8 mouse cellular contexts compared by ENCODE assay signal in genomic region chr15:98871916-98872888, GRCm38 (mm10). TPM values are rescaled to one million over a fixed set of nuclear protein-coding genes. Genes with fewer than 3 reads are reported as not detected.
DNase-seq lines count a peak whose midpoint lies in the region; ATAC-seq and TF ChIP-seq lines count a peak whose summit lies in the region.

No protein-coding gene starts in this region.

- in situ Hi-C loops in CH12.LX (cut with MboI; ENCODE audit: low pct_ligation_motif_present, low pct_unique_long_range_greater_than_20kb, low sequenced_read_pairs): no loop called here

- H3K9ac ChIP-seq in CH12.LX (ENCODE audit: insufficient read depth, low read depth): peak overlapping the region; percentile 82
- H3K9ac ChIP-seq in forebrain, embryonic 11.5 days (ENCODE audit: low read length): peak overlapping the region; percentile 99
- H3K9ac ChIP-seq in heart, embryonic 16.5 days (ENCODE audit: low read length): peak overlapping the region; percentile 99
- H3K9ac ChIP-seq in liver, postnatal 0 days (replicated peaks): peak overlapping the region; percentile 99
- peak overlapping the region; percentile 80 for H3K9ac ChIP-seq in neural tube, embryonic 14.5 days (replicated peaks; ENCODE audit: low read depth, low read length)

- TF ChIP-seq RAD21 in CH12.LX (IDR thresholded peaks at IDR 0.05; ENCODE audit: low read depth, low read length): no peak

- WGBS in forebrain, embryonic 11.5 days: 2% methylated on average over 51 of the region's 51 CpGs
- WGBS in heart, embryonic 16.5 days: 1% methylated on average over 51 of the region's 51 CpGs
- under 1% methylated on average over 44 of the region's 51 CpGs for WGBS in liver, postnatal 0 days (ENCODE audit: insufficient replicate concordance)
- WGBS in neural tube, embryonic 14.5 days: under 1% methylated on average over 51 of the region's 51 CpGs

- peak overlapping the region; percentile 61 for H3K27ac ChIP-seq in CH12.LX (ENCODE audit: insufficient read depth, low read depth)
- H3K27ac ChIP-seq in forebrain, embryonic 11.5 days (ENCODE audit: low read depth, low read length): peak overlapping the region; percentile 95
- H3K27ac ChIP-seq in heart, embryonic 16.5 days (ENCODE audit: low read length): peak overlapping the region; percentile 98
- H3K27ac ChIP-seq in liver, postnatal 0 days (ENCODE audit: low read depth): peak overlapping the region; percentile 96
- peak overlapping the region; percentile 92 for H3K27ac ChIP-seq in neural tube, embryonic 14.5 days (ENCODE audit: low read depth, low read length)

- no peak for TF ChIP-seq CTCF in CH12.LX (conservative IDR thresholded peaks at IDR 0.05 in 1 of 2, IDR thresholded peaks at IDR 0.05 in 1 of 2; ENCODE audit: low read depth in 2 of 2, low read length in 2 of 2)
- TF ChIP-seq CTCF in liver, postnatal 0 days (IDR thresholded peaks at IDR 0.05; ENCODE audit: low read depth): peak; percentile 27; the same call in 1 of the 2 replicates

- H3K36me3 ChIP-seq in CH12.LX (replicated peaks in 1 of 2; ENCODE audit: control insufficient read depth in 1 of 2, insufficient read depth in 1 of 2, low read length in 1 of 2): peaks cover 0 to 12% of the 10 kb centered on the region in 2 experiments
- H3K36me3 ChIP-seq in forebrain, embryonic 11.5 days (ENCODE audit: control insufficient read depth, insufficient read depth, low read length): no peaks in the 10 kb centered on the region
- no peaks in the 10 kb centered on the region for H3K36me3 ChIP-seq in heart, embryonic 16.5 days (ENCODE audit: control insufficient read depth, insufficient read depth)
- H3K36me3 ChIP-seq in liver, postnatal 0 days (replicated peaks; ENCODE audit: insufficient read depth, low read length): no peaks in the 10 kb centered on the region; the same call in 1 of the 2 replicates
- H3K36me3 ChIP-seq in neural tube, embryonic 14.5 days (ENCODE audit: control insufficient read depth, insufficient read depth, low read length): no peaks in the 10 kb centered on the region

- no peaks in the 10 kb centered on the region for H3K27me3 ChIP-seq in CH12.LX (replicated peaks)
- no peaks in the 10 kb centered on the region for H3K27me3 ChIP-seq in forebrain, embryonic 11.5 days (ENCODE audit: control insufficient read depth, insufficient read depth, low read length)
- H3K27me3 ChIP-seq in heart, embryonic 16.5 days (ENCODE audit: control insufficient read depth, insufficient read depth, low read length): no peaks in the 10 kb centered on the region
- H3K27me3 ChIP-seq in liver, postnatal 0 days (ENCODE audit: insufficient read depth, low read length): no peaks in the 10 kb centered on the region
- H3K27me3 ChIP-seq in neural tube, embryonic 14.5 days (ENCODE audit: control insufficient read depth, insufficient read depth, low read length): peaks cover 3% of the 10 kb centered on the region; the same call in 1 of the 2 replicates

- H3K4me2 ChIP-seq in CH12.LX (ENCODE audit: insufficient read depth, low read depth, poor library complexity, severe bottlenecking): peak overlapping the region; percentile 6; the same call in 1 of the 2 replicates
- peak overlapping the region; percentile 98 for H3K4me2 ChIP-seq in forebrain, embryonic 11.5 days (ENCODE audit: low read depth, low read length, severe bottlenecking)
- H3K4me2 ChIP-seq in heart, embryonic 16.5 days (ENCODE audit: low read depth, low read length): peak overlapping the region; percentile 85
- H3K4me2 ChIP-seq in liver, postnatal 0 days (ENCODE audit: low read depth, low read length): peak overlapping the region; percentile 98
- H3K4me2 ChIP-seq in neural tube, embryonic 14.5 days (ENCODE audit: low read depth, low read length): peak overlapping the region; percentile 100

- dilution Hi-C loops in CH12.LX (cut with MboI; ENCODE audit: extremely low pct_ligation_motif_present, extremely low pct_unique_long_range_greater_than_20kb, low sequenced_read_pairs): no loop called here

- peaks cover 3 to 28% of the 10 kb centered on the region in 2 experiments; a peak in 2 of 4 replicates for H3K4me1 ChIP-seq in CH12.LX (ENCODE audit: control insufficient read depth in 1 of 2, insufficient read depth in 2 of 2)
- peaks cover 24% of the 10 kb centered on the region for H3K4me1 ChIP-seq in forebrain, embryonic 11.5 days (replicated peaks; ENCODE audit: control insufficient read depth, insufficient read depth, low read length)
- peaks cover 31% of the 10 kb centered on the region for H3K4me1 ChIP-seq in heart, embryonic 16.5 days (ENCODE audit: control insufficient read depth, insufficient read depth, low read length)
- H3K4me1 ChIP-seq in liver, postnatal 0 days (ENCODE audit: insufficient read depth): peaks cover 29% of the 10 kb centered on the region
- peaks cover 31% of the 10 kb centered on the region for H3K4me1 ChIP-seq in neural tube, embryonic 14.5 days (ENCODE audit: control insufficient read depth, insufficient read depth, low read length)

- peaks cover 46% of the 10 kb centered on the region for H3K79me2 ChIP-seq in CH12.LX (replicated peaks; ENCODE audit: control insufficient read depth, extremely low read depth, insufficient read depth, poor library complexity, severe bottlenecking)

- peak overlapping the region; percentile 71 to 94 (median 86) for H3K4me3 ChIP-seq in CH12.LX (replicated peaks in 1 of 3; ENCODE audit: low read depth in 2 of 3, low read length in 2 of 3, poor library complexity in 1 of 3)
- H3K4me3 ChIP-seq in forebrain, embryonic 11.5 days (ENCODE audit: low read depth, low read length): peak overlapping the region; percentile 99
- H3K4me3 ChIP-seq in heart, embryonic 16.5 days (ENCODE audit: low read length): peak overlapping the region; percentile 89
- H3K4me3 ChIP-seq in liver, postnatal 0 days (ENCODE audit: low read depth, low read length): peak overlapping the region; percentile 87
- peak overlapping the region; percentile 99 for H3K4me3 ChIP-seq in neural tube, embryonic 14.5 days (ENCODE audit: low read depth, low read length)

- H3K9me3 ChIP-seq in CH12.LX (replicated peaks; ENCODE audit: low read length): no peaks in the 10 kb centered on the region
- no peaks in the 10 kb centered on the region for H3K9me3 ChIP-seq in forebrain, embryonic 11.5 days (ENCODE audit: control insufficient read depth, low read length)
- H3K9me3 ChIP-seq in heart, embryonic 16.5 days (replicated peaks; ENCODE audit: control insufficient read depth, low read length): no peaks in the 10 kb centered on the region
- H3K9me3 ChIP-seq in liver, postnatal 0 days (ENCODE audit: low read length): no peaks in the 10 kb centered on the region
- no peaks in the 10 kb centered on the region for H3K9me3 ChIP-seq in neural tube, embryonic 14.5 days (ENCODE audit: control insufficient read depth, low read length)

- no peak for TF ChIP-seq EP300 in CH12.LX (IDR thresholded peaks at IDR 0.05; ENCODE audit: low read length)
- peak; percentile 76; the same call in 1 of the 2 replicates for TF ChIP-seq EP300 in liver, postnatal 0 days (IDR thresholded peaks at IDR 0.05; ENCODE audit: low read depth)

- TF ChIP-seq POLR2A in CH12.LX (IDR thresholded peaks at IDR 0.05; ENCODE audit: low read depth, low read length): peak; percentile 95

- peak; percentile 98 for DNase-seq in CH12.LX (ENCODE audit: extremely low read depth)
- DNase-seq in c-Kit-positive CD71-positive TER-119-negative erythroid progenitor cells, embryonic 14.5 days (ENCODE audit: low read depth): peak; percentile 86
- DNase-seq in forebrain, embryonic 11.5 days (ENCODE audit: low spot score): peak; percentile 97
- peak; percentile 94 to 97 for DNase-seq in kidney, postnatal 4 days
- DNase-seq in liver, postnatal 0 days: peak; percentile 93
- DNase-seq in testis, postnatal 10 days (ENCODE audit: low spot score): peak; percentile 92

- peak; percentile 81 for ATAC-seq in forebrain, embryonic 11.5 days (replicated peaks; ENCODE audit: low FRiP score)
- peak; percentile 70 for ATAC-seq in heart, embryonic 16.5 days (replicated peaks; ENCODE audit: extremely low read depth, insufficient read depth, low FRiP score)
- ATAC-seq in liver, postnatal 0 days: peak; percentile 88
- peak; percentile 82 for ATAC-seq in neural tube, embryonic 14.5 days (ENCODE audit: low read depth)

RNA-seq across cellular contexts. Expression of gene Kmt2d, which starts 1.2 kb away (rescaled TPM):
- total RNA-seq in CH12.LX (2012; rRNA removed): 14.1 and 15.6 TPM in 2 replicates
- 4.3 and 4.8 TPM in 2 replicates for total RNA-seq in CH12.LX (2014; rRNA removed)
- polyA plus RNA-seq in CH12.LX (2012; ENCODE audit: insufficient read length, low read depth): 22.7 TPM in 2 replicates
- polyA plus RNA-seq in forebrain, embryonic 11.5 days (2014; fragmentation: Nextera tagmentation; extraction: Ambion mirVana): 20.1 and 20.6 TPM in 2 replicates
- 8.5 and 8.6 TPM in 2 replicates for polyA plus RNA-seq in heart, embryonic 16.5 days (2015; fragmentation: Nextera tagmentation; extraction: Ambion mirVana)
- polyA plus RNA-seq in liver, postnatal 0 days (2015; fragmentation: Nextera tagmentation; extraction: Ambion mirVana): 3.0 and 3.6 TPM in 2 replicates
- polyA plus RNA-seq in neural tube, embryonic 14.5 days (2014; fragmentation: Nextera tagmentation; extraction: Ambion mirVana): 14.4 and 16.8 TPM in 2 replicates

RNA-seq across cellular contexts. Expression of gene Rhebl1, which starts 22.1 kb away (rescaled TPM):
- total RNA-seq in CH12.LX (2012; rRNA removed) (11.1 and 13.9 TPM in 2 replicates), CH12.LX (2014; rRNA removed) (17.6 and 23.2 TPM in 2 replicates)
- polyA plus RNA-seq in CH12.LX (2012; ENCODE audit: insufficient read length, low read depth): 23.3 and 25.1 TPM in 2 replicates
- polyA plus RNA-seq in forebrain, embryonic 11.5 days (2014; fragmentation: Nextera tagmentation; extraction: Ambion mirVana): 12.5 and 14.1 TPM in 2 replicates
- polyA plus RNA-seq in heart, embryonic 16.5 days (2015; fragmentation: Nextera tagmentation; extraction: Ambion mirVana): 5.6 and 7.3 TPM in 2 replicates
- polyA plus RNA-seq in liver, postnatal 0 days (2015; fragmentation: Nextera tagmentation; extraction: Ambion mirVana): 1.4 and 1.8 TPM in 2 replicates
- polyA plus RNA-seq in neural tube, embryonic 14.5 days (2014; fragmentation: Nextera tagmentation; extraction: Ambion mirVana): 19.9 and 21.3 TPM in 2 replicates

RNA-seq across cellular contexts. Expression of gene Dhh, which starts 26.1 kb away (rescaled TPM):
- not detected in 2 replicates for total RNA-seq in CH12.LX (2012; rRNA removed)
- not detected in 2 replicates for total RNA-seq in CH12.LX (2014; rRNA removed)
- polyA plus RNA-seq in CH12.LX (2012; ENCODE audit: insufficient read length, low read depth): not detected in 2 replicates
- polyA plus RNA-seq in forebrain, embryonic 11.5 days (2014; fragmentation: Nextera tagmentation; extraction: Ambion mirVana): 0.28 and 0.29 TPM in 2 replicates
- 2.0 and 2.5 TPM in 2 replicates for polyA plus RNA-seq in heart, embryonic 16.5 days (2015; fragmentation: Nextera tagmentation; extraction: Ambion mirVana)
- polyA plus RNA-seq in liver, postnatal 0 days (2015; fragmentation: Nextera tagmentation; extraction: Ambion mirVana): 0.07 TPM in 1 of 2 replicates, not detected in the other
- 0.32 and 2.0 TPM in 2 replicates for polyA plus RNA-seq in neural tube, embryonic 14.5 days (2014; fragmentation: Nextera tagmentation; extraction: Ambion mirVana)

RNA-seq across cellular contexts. Expression of gene Prkag1, which starts 40.9 kb away (rescaled TPM):
- total RNA-seq in CH12.LX (2012; rRNA removed) (49.4 and 63.2 TPM in 2 replicates), CH12.LX (2014; rRNA removed) (87.5 and 89.4 TPM in 2 replicates)
- polyA plus RNA-seq in CH12.LX (2012; ENCODE audit: insufficient read length, low read depth): 66.1 and 73.2 TPM in 2 replicates
- 89.4 and 92.5 TPM in 2 replicates for polyA plus RNA-seq in forebrain, embryonic 11.5 days (2014; fragmentation: Nextera tagmentation; extraction: Ambion mirVana)
- polyA plus RNA-seq in heart, embryonic 16.5 days (2015; fragmentation: Nextera tagmentation; extraction: Ambion mirVana): 111 and 112 TPM in 2 replicates
- 42.0 and 47.4 TPM in 2 replicates for polyA plus RNA-seq in liver, postnatal 0 days (2015; fragmentation: Nextera tagmentation; extraction: Ambion mirVana)
- polyA plus RNA-seq in neural tube, embryonic 14.5 days (2014; fragmentation: Nextera tagmentation; extraction: Ambion mirVana): 57.7 and 61.6 TPM in 2 replicates

RNA-seq across cellular contexts. Expression of gene Lmbr1l, which starts 45.8 kb away (rescaled TPM):
- 19.7 and 23.4 TPM in 2 replicates for total RNA-seq in CH12.LX (2012; rRNA removed)
- 27.5 and 30.4 TPM in 2 replicates for total RNA-seq in CH12.LX (2014; rRNA removed)
- 22.4 and 27.9 TPM in 2 replicates for polyA plus RNA-seq in CH12.LX (2012; ENCODE audit: insufficient read length, low read depth)
- polyA plus RNA-seq in forebrain, embryonic 11.5 days (2014; fragmentation: Nextera tagmentation; extraction: Ambion mirVana): 8.7 and 9.4 TPM in 2 replicates
- polyA plus RNA-seq in heart, embryonic 16.5 days (2015; fragmentation: Nextera tagmentation; extraction: Ambion mirVana): 13.3 and 13.9 TPM in 2 replicates
- 4.9 and 5.1 TPM in 2 replicates for polyA plus RNA-seq in liver, postnatal 0 days (2015; fragmentation: Nextera tagmentation; extraction: Ambion mirVana)
- polyA plus RNA-seq in neural tube, embryonic 14.5 days (2014; fragmentation: Nextera tagmentation; extraction: Ambion mirVana): 7.3 and 10.5 TPM in 2 replicates

Comparison
In these comparisons a context has a peak if more than half of its experiments do, and no peak if none do; other contexts are left out.
1. Peak in every context shown above with its lines: DNase-seq, ATAC-seq, H3K4me3 ChIP-seq and H3K27ac ChIP-seq.
2. H3K4me2 ChIP-seq: peak in every context shown above with its lines; median percentile 100 in neural tube, embryonic 14.5 days; 98 in forebrain, embryonic 11.5 days; 98 in liver, postnatal 0 days; 85 in heart, embryonic 16.5 days; 6 in CH12.LX.